Mouse (Mus musculus): ENCODE results near the gene Topbp1. TPM values are rescaled to one million over a fixed set of nuclear protein-coding genes. Genes with fewer than 3 reads are reported as not detected.

Gene Topbp1
- polyA plus RNA-seq, 1 experiment: 20.4 TPM

DNA sequence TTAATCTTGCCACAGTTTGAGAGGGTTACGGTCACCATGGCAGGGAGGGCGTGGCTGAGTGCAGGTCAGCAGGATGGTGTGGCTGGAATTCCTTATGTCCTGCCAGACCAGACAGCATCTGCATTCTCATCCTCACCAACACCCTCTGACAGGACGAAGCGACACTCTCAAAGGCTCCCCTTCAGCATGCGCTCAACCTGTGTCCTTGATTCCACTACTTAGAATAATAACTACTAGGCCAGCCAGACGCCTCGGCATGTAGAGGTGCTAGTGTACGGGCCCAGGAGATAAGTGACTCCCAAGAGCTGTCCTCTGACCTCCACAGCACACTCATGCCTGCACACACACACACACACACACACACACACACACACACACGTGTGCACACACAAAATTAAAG, 74.2 kb downstream of the Topbp1 start:
- Histone ChIP-seq H3K27me3 (ENCODE audit: control insufficient read depth, insufficient read depth, low read length) (no peaks in the 10 kb centered on the region), H3K4me3 (ENCODE audit: control insufficient read depth, low read depth, low read length) (no peak overlapping the region), H3K36me3 (ENCODE audit: control insufficient read depth, insufficient read depth, low read length) (no peaks in the 10 kb centered on the region), H3K27ac (ENCODE audit: control insufficient read depth, insufficient read depth, low read depth, low read length) (no peak overlapping the region), H3K4me1 (ENCODE audit: control insufficient read depth, insufficient read depth, low read length) (no peaks in the 10 kb centered on the region)
- TF ChIP-seq POLR2A (IDR thresholded peaks at IDR 0.05; ENCODE audit: control insufficient read depth, low read depth, low read length): no peak
- no peak for TF ChIP-seq CTCF (IDR thresholded peaks at IDR 0.05; ENCODE audit: control insufficient read depth, insufficient read depth, insufficient replicate concordance, low read depth, low read length)

DNA sequence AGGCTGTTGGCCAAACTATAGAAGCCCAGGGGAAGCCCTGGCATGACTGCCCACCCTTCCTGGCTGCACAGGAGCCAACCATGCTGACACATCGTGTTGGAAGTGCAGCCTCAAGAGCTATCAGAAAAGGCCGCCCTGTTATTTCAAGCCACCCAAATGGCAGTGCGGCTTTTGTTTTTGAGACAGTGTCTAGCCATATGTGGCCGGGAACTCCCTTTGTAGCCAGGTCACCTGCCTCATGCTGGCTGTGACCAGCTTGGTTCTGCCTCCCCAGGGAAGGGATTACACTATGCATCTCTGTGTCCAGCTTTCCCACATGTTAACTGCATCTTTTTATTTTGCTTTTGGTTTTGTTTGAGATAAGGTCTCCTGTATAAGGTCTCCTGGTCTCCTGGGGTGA, 75.6 kb downstream of the Topbp1 start:
- Histone ChIP-seq H3K27me3 (ENCODE audit: control insufficient read depth, insufficient read depth, low read length) (no peaks in the 10 kb centered on the region), H3K36me3 (ENCODE audit: control insufficient read depth, insufficient read depth, low read length) (no peaks in the 10 kb centered on the region), H3K27ac (ENCODE audit: control insufficient read depth, insufficient read depth, low read depth, low read length) (no peak overlapping the region), H3K4me3 (ENCODE audit: control insufficient read depth, low read depth, low read length) (no peak overlapping the region), H3K4me1 (ENCODE audit: control insufficient read depth, insufficient read depth, low read length) (no peaks in the 10 kb centered on the region)
- TF ChIP-seq POLR2A (IDR thresholded peaks at IDR 0.05; ENCODE audit: control insufficient read depth, low read depth, low read length): no peak

DNA sequence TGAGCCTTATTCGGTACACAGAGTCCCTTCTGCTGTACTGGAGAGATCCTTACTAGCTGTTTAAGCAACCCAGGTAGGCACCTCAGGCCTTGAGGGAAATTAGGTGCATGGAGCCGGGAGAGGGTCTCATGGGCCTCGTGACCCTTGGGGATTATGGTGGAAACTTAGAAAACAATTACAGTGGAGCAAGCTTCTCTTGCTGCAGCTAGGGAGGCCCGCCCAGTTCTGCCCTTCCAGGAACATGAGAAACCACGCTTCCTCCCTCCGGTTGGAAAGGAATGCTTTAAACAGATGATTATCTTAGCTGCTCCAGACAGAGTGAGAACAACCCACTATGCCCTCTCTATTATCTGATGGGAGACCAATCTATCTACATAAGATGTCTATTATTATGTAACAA, 78.0 kb downstream of the Topbp1 start:
- Histone ChIP-seq H3K36me3 (ENCODE audit: control insufficient read depth, insufficient read depth, low read length) (no peaks in the 10 kb centered on the region), H3K4me1 (ENCODE audit: control insufficient read depth, insufficient read depth, low read length) (no peaks in the 10 kb centered on the region; the same call in 1 of the 2 replicates), H3K27ac (ENCODE audit: control insufficient read depth, insufficient read depth, low read depth, low read length) (no peak overlapping the region), H3K27me3 (ENCODE audit: control insufficient read depth, insufficient read depth, low read length) (no peaks in the 10 kb centered on the region), H3K4me3 (ENCODE audit: control insufficient read depth, low read depth, low read length) (no peak overlapping the region)
- no peak for TF ChIP-seq CTCF (IDR thresholded peaks at IDR 0.05; ENCODE audit: control insufficient read depth, insufficient read depth, insufficient replicate concordance, low read depth, low read length)
- TF ChIP-seq POLR2A (IDR thresholded peaks at IDR 0.05; ENCODE audit: control insufficient read depth, low read depth, low read length): no peak

DNA sequence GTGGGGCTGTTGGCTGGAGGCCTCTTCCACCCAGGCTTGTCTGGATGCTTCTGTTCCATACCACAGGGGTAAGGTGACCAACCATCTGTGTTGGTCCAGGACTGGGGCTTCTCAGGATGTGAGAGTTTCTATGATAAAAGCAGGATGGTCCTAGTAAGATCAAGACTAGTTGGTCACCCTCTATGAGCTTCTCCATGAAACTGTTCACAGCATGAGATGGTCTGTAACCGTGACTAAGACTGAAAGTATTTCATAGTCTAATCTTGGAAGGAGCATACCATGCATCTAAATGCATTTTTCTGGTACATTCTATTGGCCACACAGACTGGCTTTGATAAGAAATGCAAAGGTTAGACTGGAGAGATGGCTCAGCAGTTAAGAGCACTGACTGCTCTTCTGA, 78.6 kb downstream of the Topbp1 start:
- no peaks in the 10 kb centered on the region for H3K36me3 ChIP-seq (ENCODE audit: control insufficient read depth, insufficient read depth, low read length)
- H3K27me3 ChIP-seq (ENCODE audit: control insufficient read depth, insufficient read depth, low read length): no peaks in the 10 kb centered on the region
- H3K4me3 ChIP-seq (ENCODE audit: control insufficient read depth, low read depth, low read length): no peak overlapping the region
- no peaks in the 10 kb centered on the region; the same call in 1 of the 2 replicates for H3K4me1 ChIP-seq (ENCODE audit: control insufficient read depth, insufficient read depth, low read length)
- no peak overlapping the region for H3K27ac ChIP-seq (ENCODE audit: control insufficient read depth, insufficient read depth, low read depth, low read length)
- TF ChIP-seq POLR2A (IDR thresholded peaks at IDR 0.05; ENCODE audit: control insufficient read depth, low read depth, low read length): no peak

DNA sequence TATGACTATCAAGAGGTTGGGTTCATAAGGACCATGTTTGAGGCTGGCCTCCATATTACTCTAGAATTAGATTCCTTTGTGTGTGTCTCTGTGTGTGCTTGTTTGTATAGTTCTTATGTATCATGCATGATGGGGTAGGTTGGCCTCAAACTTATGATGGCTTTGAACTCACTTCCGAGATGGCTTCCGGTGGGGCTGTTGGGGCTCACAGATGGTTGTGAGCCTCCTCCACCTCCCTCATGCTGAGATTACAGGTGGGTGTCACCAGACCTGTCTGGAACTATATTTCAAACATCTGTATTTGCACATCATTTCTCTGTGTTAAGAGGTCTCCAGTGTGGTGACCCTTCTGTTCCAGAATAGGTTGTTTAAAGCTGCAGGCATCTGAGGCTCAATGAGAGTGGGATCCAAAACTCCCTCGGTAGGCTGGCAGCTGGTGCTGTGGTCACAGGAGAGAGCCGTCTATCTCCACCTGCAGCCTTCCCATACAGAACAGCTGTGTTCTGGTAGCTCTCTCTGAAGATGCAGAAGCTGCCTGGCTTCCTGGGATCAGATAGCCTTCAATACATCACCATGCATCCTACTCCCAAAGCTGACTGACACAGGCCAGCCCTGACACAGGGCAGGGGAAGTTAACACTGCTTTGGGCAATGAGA, 79.3 kb downstream of the Topbp1 start:
- no peaks in the 10 kb centered on the region; the same call in 1 of the 2 replicates for H3K4me1 ChIP-seq (ENCODE audit: control insufficient read depth, insufficient read depth, low read length)
- no peaks in the 10 kb centered on the region for H3K36me3 ChIP-seq (ENCODE audit: control insufficient read depth, insufficient read depth, low read length)
- no peak for TF ChIP-seq POLR2A (IDR thresholded peaks at IDR 0.05; ENCODE audit: control insufficient read depth, low read depth, low read length)
- TF ChIP-seq CTCF (IDR thresholded peaks at IDR 0.05; ENCODE audit: control insufficient read depth, insufficient read depth, insufficient replicate concordance, low read depth, low read length): no peak
- H3K27me3 ChIP-seq (ENCODE audit: control insufficient read depth, insufficient read depth, low read length): no peaks in the 10 kb centered on the region
- no peak overlapping the region for H3K27ac ChIP-seq (ENCODE audit: control insufficient read depth, insufficient read depth, low read depth, low read length)
- no peak overlapping the region for H3K4me3 ChIP-seq (ENCODE audit: control insufficient read depth, low read depth, low read length)

DNA sequence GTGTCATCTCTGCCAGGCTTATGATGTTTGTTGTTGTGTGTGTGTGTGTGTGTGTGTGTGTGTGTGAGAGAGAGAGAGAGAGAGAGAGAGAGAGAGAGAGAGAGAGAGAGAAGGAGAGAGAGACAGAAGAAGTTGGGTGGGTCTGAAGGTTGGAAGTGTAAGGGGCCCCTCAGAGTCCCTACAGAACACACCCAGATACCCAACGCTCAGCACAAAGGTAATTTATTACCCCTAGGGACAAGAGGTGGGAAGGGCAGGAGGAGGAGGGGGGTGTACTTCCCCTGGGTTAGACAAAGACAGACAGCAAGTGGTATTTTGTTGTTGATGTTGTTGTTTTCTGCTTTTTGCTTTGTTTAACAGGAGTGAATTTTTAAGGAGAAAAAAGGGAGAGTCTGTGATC, 80.6 kb downstream of the Topbp1 start:
- H3K4me3 ChIP-seq (ENCODE audit: control insufficient read depth, low read depth, low read length): no peak overlapping the region
- TF ChIP-seq CTCF (IDR thresholded peaks at IDR 0.05; ENCODE audit: control insufficient read depth, insufficient read depth, insufficient replicate concordance, low read depth, low read length) (no peak), POLR2A (IDR thresholded peaks at IDR 0.05; ENCODE audit: control insufficient read depth, low read depth, low read length) (no peak)
- no peaks in the 10 kb centered on the region for H3K36me3 ChIP-seq (ENCODE audit: control insufficient read depth, insufficient read depth, low read length)
- H3K4me1 ChIP-seq (ENCODE audit: control insufficient read depth, insufficient read depth, low read length): no peaks in the 10 kb centered on the region; the same call in 1 of the 2 replicates
- no peak overlapping the region for H3K27ac ChIP-seq (ENCODE audit: control insufficient read depth, insufficient read depth, low read depth, low read length)
- no peaks in the 10 kb centered on the region for H3K27me3 ChIP-seq (ENCODE audit: control insufficient read depth, insufficient read depth, low read length)

DNA sequence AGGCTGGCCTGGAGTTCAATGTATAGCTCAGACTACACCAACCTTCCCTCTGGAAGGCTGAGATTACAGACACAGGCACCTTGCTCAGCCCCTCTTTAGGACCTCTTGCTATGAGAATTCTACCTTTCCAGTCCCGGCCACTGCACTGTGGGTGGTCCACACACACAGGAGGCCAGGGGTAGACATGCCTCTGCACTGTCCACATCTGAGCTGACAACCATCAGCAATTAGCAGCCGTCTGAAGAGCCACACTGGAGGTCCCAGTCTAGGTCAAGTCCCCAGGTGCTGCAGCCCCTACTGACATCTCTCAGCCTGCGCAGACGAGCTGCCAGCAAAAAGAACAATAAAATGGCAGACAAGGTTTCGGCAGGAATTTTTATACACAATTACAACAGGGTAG, 81.6 kb downstream of the Topbp1 start:
- no peak overlapping the region for H3K27ac ChIP-seq (ENCODE audit: control insufficient read depth, insufficient read depth, low read depth, low read length)
- H3K27me3 ChIP-seq (ENCODE audit: control insufficient read depth, insufficient read depth, low read length): no peaks in the 10 kb centered on the region
- no peak for TF ChIP-seq CTCF (IDR thresholded peaks at IDR 0.05; ENCODE audit: control insufficient read depth, insufficient read depth, insufficient replicate concordance, low read depth, low read length)
- no peak for TF ChIP-seq POLR2A (IDR thresholded peaks at IDR 0.05; ENCODE audit: control insufficient read depth, low read depth, low read length)
- H3K4me1 ChIP-seq (ENCODE audit: control insufficient read depth, insufficient read depth, low read length): no peaks in the 10 kb centered on the region; the same call in 1 of the 2 replicates
- no peak overlapping the region for H3K4me3 ChIP-seq (ENCODE audit: control insufficient read depth, low read depth, low read length)
- no peaks in the 10 kb centered on the region for H3K36me3 ChIP-seq (ENCODE audit: control insufficient read depth, insufficient read depth, low read length)
